Mouse (Mus musculus) C2C12 (cell line): ENCODE data around the gene Nufip1.

ENCODE experiments used
- CEBPB ChIP-seq: IDR thresholded peaks from one replicate; pipeline ENCODE4 v1.6.1; 2011; ENCODE audit warnings: low read depth, mild to moderate bottlenecking, control low read depth, moderate library complexity
- CTCF ChIP-seq: IDR thresholded peaks from one replicate; pipeline ENCODE4 v1.5.1; 2011; ENCODE audit not compliant: control insufficient read depth, insufficient read depth, insufficient read length
- FOSL1 ChIP-seq: IDR thresholded peaks from one replicate; pipeline ENCODE4 v1.8.0; 2011; ENCODE audit warnings: mild to moderate bottlenecking, low read length; ENCODE audit not compliant: poor library complexity, insufficient read depth, severe bottlenecking

GRCm38 (mm10) chr14:76171285-76171684, 60.6 kb downstream of the Nufip1 start:
- TF ChIP-seq CEBPB (no peak), CTCF (no peak), FOSL1 (no peak)
